23 mouse cellular contexts compared by ENCODE assay signal in the genomic region with DNA sequence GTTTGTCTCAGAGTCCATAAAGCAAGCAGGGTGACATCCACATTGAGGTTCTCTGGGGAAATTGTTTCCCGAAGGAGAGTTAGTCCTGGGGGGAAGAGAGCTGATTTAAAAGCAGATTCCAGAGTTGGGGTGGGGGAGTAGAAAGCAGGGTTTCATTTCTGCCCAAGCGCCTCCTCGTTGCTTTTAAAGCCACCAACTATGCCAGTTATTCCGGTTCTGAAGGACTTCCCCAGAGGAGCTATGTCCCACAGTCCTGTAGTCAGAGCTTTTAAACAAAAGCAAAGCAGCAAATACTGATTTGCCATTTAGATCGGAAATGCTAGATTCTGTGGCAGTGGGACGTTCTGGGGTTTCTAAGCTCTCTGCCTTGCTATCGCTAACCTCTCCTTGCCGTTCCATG.
DNase-seq lines count a peak whose midpoint lies in the region; ATAC-seq and TF ChIP-seq lines count a peak whose summit lies in the region.
"Had no signal": no experiment of that assay in that cellular context is flagged by ENCODE, and none has a peak within 500 bp of the region (broad histone marks: within the 10 kb centered on the region; RNA-seq: fewer than 3 reads in every experiment).

No protein-coding gene starts in this region.

- H3K4me3 ChIP-seq in heart, adult 2 months, result no peak overlapping the region
- H3K4me3 ChIP-seq in heart, embryonic 16.5 days (ENCODE audit: low read length), result no peak overlapping the region
- H3K4me3 ChIP-seq in lung, embryonic 16.5 days (ENCODE audit: low read length), result no peak overlapping the region
- H3K4me3 ChIP-seq in stomach, embryonic 16.5 days (replicated peaks; ENCODE audit: low read length), result no peak overlapping the region
- H3K4me3 ChIP-seq: forebrain, embryonic 10.5 days; midbrain, embryonic 15.5 days; myocyte; neural tube, embryonic 15.5 days had no signal

- no peak for DNase-seq in heart, adult 2 months
- DNase-seq in heart, adult 11 months, result no peak
- DNase-seq in heart, postnatal 4 days, result no peak
- no peak for DNase-seq in lung, postnatal 10 days
- DNase-seq in kidney, postnatal 36 days, result no peak
- DNase-seq: adrenal gland, adult 8-10 months; cerebellum, adult 9-10 months; liver, postnatal 0 days; right cerebral cortex, postnatal 14 days; spleen, adult 18-20 months; thymus, adult 2 months had no signal

- peaks cover 6% of the 10 kb centered on the region for H3K36me3 ChIP-seq in heart, adult 2 months (ENCODE audit: control insufficient read depth, insufficient read depth, low read length)
- H3K36me3 ChIP-seq in heart, embryonic 16.5 days (ENCODE audit: control insufficient read depth, insufficient read depth), result 0 out of 2 replicates have a peak, but pooled peaks cover 5% of the 10 kb centered on the region
- no peaks in the 10 kb centered on the region for H3K36me3 ChIP-seq in lung, embryonic 16.5 days (ENCODE audit: control insufficient read depth, insufficient read depth, low read length)
- H3K36me3 ChIP-seq in stomach, embryonic 16.5 days (ENCODE audit: control insufficient read depth, insufficient read depth, low read length), result no peaks in the 10 kb centered on the region
- H3K36me3 ChIP-seq: forebrain, embryonic 10.5 days; midbrain, embryonic 15.5 days; neural tube, embryonic 15.5 days had no signal

- H3K4me2 ChIP-seq in heart, embryonic 16.5 days (ENCODE audit: low read depth, low read length), result no peak overlapping the region
- peak overlapping the region; percentile 31 for H3K4me2 ChIP-seq in lung, embryonic 16.5 days (ENCODE audit: low read depth, low read length)
- H3K4me2 ChIP-seq in stomach, embryonic 16.5 days (ENCODE audit: low read depth, low read length), result no peak overlapping the region
- H3K4me2 ChIP-seq: midbrain, embryonic 15.5 days; neural tube, embryonic 15.5 days had no signal

- TF ChIP-seq EP300 in heart, adult 2 months (IDR thresholded peaks at IDR 0.05; ENCODE audit: insufficient read depth, low read depth, low read length), result no peak

- no peak for TF ChIP-seq POLR2A in heart, adult 2 months (IDR thresholded peaks at IDR 0.05; ENCODE audit: insufficient read depth, low read depth, low read length)

- 76% methylated on average over 8 of the region's 8 CpGs for WGBS in heart, adult 2 months
- WGBS in heart, embryonic 16.5 days, result 52% methylated on average over 8 of the region's 8 CpGs
- WGBS in lung, embryonic 16.5 days, result 53% methylated on average over 8 of the region's 8 CpGs
- WGBS in stomach, embryonic 16.5 days, result 68% methylated on average over 8 of the region's 8 CpGs

- no peaks in the 10 kb centered on the region for H3K27me3 ChIP-seq in heart, adult 2 months (ENCODE audit: control insufficient read depth, insufficient read depth, low read length)
- H3K27me3 ChIP-seq in heart, embryonic 16.5 days (ENCODE audit: control insufficient read depth, insufficient read depth, low read length), result no peaks in the 10 kb centered on the region
- H3K27me3 ChIP-seq in lung, embryonic 16.5 days (ENCODE audit: control insufficient read depth, insufficient read depth, low read depth, low read length), result no peaks in the 10 kb centered on the region
- H3K27me3 ChIP-seq in stomach, embryonic 16.5 days (ENCODE audit: control insufficient read depth, insufficient read depth, low read length), result no peaks in the 10 kb centered on the region
- H3K27me3 ChIP-seq: midbrain, embryonic 15.5 days; neural tube, embryonic 15.5 days; Patski had no signal

- no peak overlapping the region for H3K9ac ChIP-seq in heart, adult 2 months (ENCODE audit: low read depth, low read length)
- H3K9ac ChIP-seq in heart, embryonic 16.5 days (ENCODE audit: low read length), result peak overlapping the region; percentile 8; the same call in 1 of the 2 replicates
- H3K9ac ChIP-seq in lung, embryonic 16.5 days (ENCODE audit: low read length), result peak overlapping the region; percentile 27
- 0 out of 2 replicates have a peak overlapping the region, but pooled peaks have one; percentile 14 for H3K9ac ChIP-seq in stomach, embryonic 16.5 days (ENCODE audit: low read length)
- H3K9ac ChIP-seq: liver, postnatal 0 days; midbrain, embryonic 15.5 days; neural tube, embryonic 15.5 days had no signal

- no peaks in the 10 kb centered on the region for H3K9me3 ChIP-seq in heart, embryonic 16.5 days (replicated peaks; ENCODE audit: control insufficient read depth, low read length)
- no peaks in the 10 kb centered on the region for H3K9me3 ChIP-seq in lung, embryonic 16.5 days (ENCODE audit: control insufficient read depth, low read length)
- no peaks in the 10 kb centered on the region for H3K9me3 ChIP-seq in stomach, embryonic 16.5 days (replicated peaks; ENCODE audit: control insufficient read depth, low read length)
- H3K9me3 ChIP-seq: forebrain, embryonic 10.5 days; midbrain, embryonic 15.5 days; neural tube, embryonic 15.5 days had no signal

- H3K4me1 ChIP-seq in heart, adult 2 months (ENCODE audit: control insufficient read depth, insufficient read depth, low read length), result peaks cover 8% of the 10 kb centered on the region
- peaks cover 64% of the 10 kb centered on the region for H3K4me1 ChIP-seq in heart, embryonic 16.5 days (ENCODE audit: control insufficient read depth, insufficient read depth, low read length)
- H3K4me1 ChIP-seq in lung, embryonic 16.5 days (replicated peaks; ENCODE audit: control insufficient read depth, insufficient read depth, low read length), result peaks cover 19% of the 10 kb centered on the region
- peaks cover 24% of the 10 kb centered on the region for H3K4me1 ChIP-seq in stomach, embryonic 16.5 days (ENCODE audit: control insufficient read depth, insufficient read depth, low read length)
- H3K4me1 ChIP-seq: midbrain, embryonic 15.5 days had no signal

- TF ChIP-seq CTCF in heart, adult 2 months (IDR thresholded peaks at IDR 0.05), result no peak

- ATAC-seq in heart, embryonic 16.5 days (replicated peaks; ENCODE audit: extremely low read depth, insufficient read depth, low FRiP score), result no peak
- ATAC-seq in lung, embryonic 16.5 days (ENCODE audit: low read depth), result peak; percentile 36; the same call in 1 of the 2 replicates
- no peak for ATAC-seq in stomach, embryonic 16.5 days (ENCODE audit: insufficient read depth, low FRiP score)
- ATAC-seq: CD4-positive, CD25-positive, alpha-beta regulatory T cell, adult 4 months; hindbrain, embryonic 16.5 days; intestine, embryonic 16.5 days; liver, postnatal 0 days; midbrain, embryonic 15.5 days; Patski had no signal

- H3K79me2 ChIP-seq in heart, adult 2 months (replicated peaks; ENCODE audit: control insufficient read depth, insufficient read depth, low read length), result no peaks in the 10 kb centered on the region

- intact Hi-C loops in heart, adult 2 months (cut with DNase I), result no loop called here

- H3K27ac ChIP-seq in heart, adult 2 months, result peak overlapping the region; percentile 41; the same call in 1 of the 2 replicates
- H3K27ac ChIP-seq in heart, embryonic 16.5 days (ENCODE audit: low read length), result peak overlapping the region; percentile 78
- peak overlapping the region; percentile 69 for H3K27ac ChIP-seq in lung, embryonic 16.5 days (ENCODE audit: low read length)
- peak overlapping the region; percentile 75; the same call in 1 of the 2 replicates for H3K27ac ChIP-seq in stomach, embryonic 16.5 days (ENCODE audit: low read length)
- H3K27ac ChIP-seq: kidney, postnatal 0 days; midbrain, embryonic 15.5 days; neural tube, embryonic 15.5 days had no signal
